Mouse (Mus musculus) heart, postnatal 0 days (tissue): ENCODE measurements around the gene Hist2h2aa2.

Experiments
- CTCF ChIP-seq: IDR thresholded peaks from 2 replicates; pipeline ENCODE4 v1.5.1; 2016; ENCODE audit warnings: antibody characterized with exemption, control low read depth, low read depth
- EP300 ChIP-seq: IDR thresholded peaks from 2 replicates; pipeline ENCODE4 v1.6.1; 2016; ENCODE audit warnings: antibody characterized with exemption, low read depth

DNA sequence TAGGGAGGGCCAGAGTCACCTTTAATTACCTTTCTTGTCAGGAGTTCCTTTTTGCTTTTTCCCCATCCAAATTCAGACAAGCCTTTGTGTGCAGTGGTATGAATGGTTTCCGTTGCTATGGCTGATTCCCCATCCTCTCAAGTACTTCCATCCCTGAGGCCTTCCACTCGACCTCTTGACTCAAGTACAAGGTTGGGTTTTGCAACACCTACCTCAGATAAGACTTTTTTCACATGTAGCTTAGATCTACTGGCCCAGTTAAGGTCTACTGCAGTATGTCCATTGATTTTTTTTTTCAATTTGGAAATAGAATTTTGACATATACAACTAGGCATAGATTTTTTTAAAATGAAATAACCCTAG lies 8.3 kb downstream of the Hist2h2aa2 start:
- no peak for TF ChIP-seq EP300
- no peak for TF ChIP-seq CTCF
